Mouse (Mus musculus): Measurements from ENCODE around the gene Arhgap18. TPM values are rescaled to one million over a fixed set of nuclear protein-coding genes. Genes with fewer than 3 reads are reported as not detected.

Gene Arhgap18
- total and polyA plus RNA-seq, 2 experiments from 2014 or later: 31.7 to 32.5 TPM

GRCm38 (mm10) chr10:26854556-26855100 lies 101.4 kb downstream of the Arhgap18 start:
- H3K36me3 ChIP-seq (replicated peaks; ENCODE audit: control insufficient read depth, insufficient read depth, low read length): peaks cover 37% of the 10 kb centered on the region

GRCm38 (mm10) chr10:26855851-26856535 lies 102.8 kb downstream of the Arhgap18 start:
- no peaks in the 10 kb centered on the region for H3K4me1 ChIP-seq (ENCODE audit: control insufficient read depth, insufficient read depth)
- TF ChIP-seq CTCF (IDR thresholded peaks at IDR 0.05; ENCODE audit: low read depth) (no peak), EP300 (IDR thresholded peaks at IDR 0.05; ENCODE audit: low read depth) (no peak)
- H3K9me3 ChIP-seq (replicated peaks; ENCODE audit: control insufficient read depth, low read length): no peaks in the 10 kb centered on the region
- no peak overlapping the region for H3K4me2 ChIP-seq (ENCODE audit: low read depth, low read length)
- H3K27me3 ChIP-seq (ENCODE audit: control insufficient read depth, insufficient read depth, low read length): no peaks in the 10 kb centered on the region
- no peak overlapping the region for H3K4me3 ChIP-seq (ENCODE audit: low read depth, low read length)
- H3K36me3 ChIP-seq (replicated peaks; ENCODE audit: control insufficient read depth, insufficient read depth, low read length): peaks cover 33% of the 10 kb centered on the region
- DNase-seq (ENCODE audit: low spot score) (peak; percentile 36), ATAC-seq (ENCODE audit: insufficient read depth, low read depth) (no peak; the same call in 1 of the 2 replicates)
- no peak overlapping the region for H3K9ac ChIP-seq (replicated peaks; ENCODE audit: low read depth, low read length)
- no peak overlapping the region for H3K27ac ChIP-seq (ENCODE audit: low read depth)
- WGBS: 68% methylated on average over 8 of the region's 8 CpGs

More at GRCm38 (mm10) chr10:26854556-26855100, 101.4 kb downstream of the Arhgap18 start:
- H3K9me3 ChIP-seq (replicated peaks; ENCODE audit: control insufficient read depth, low read length): no peaks in the 10 kb centered on the region
- H3K4me3 ChIP-seq (ENCODE audit: low read depth, low read length): no peak overlapping the region
- ATAC-seq (ENCODE audit: insufficient read depth, low read depth) (no peak), DNase-seq (ENCODE audit: low spot score) (no peak)
- H3K27me3 ChIP-seq (ENCODE audit: control insufficient read depth, insufficient read depth, low read length): no peaks in the 10 kb centered on the region
- H3K9ac ChIP-seq (replicated peaks; ENCODE audit: low read depth, low read length): no peak overlapping the region
- H3K27ac ChIP-seq (ENCODE audit: low read depth): no peak overlapping the region
- H3K4me2 ChIP-seq (ENCODE audit: low read depth, low read length): no peak overlapping the region
- WGBS: 82% methylated on average over 5 of the region's 5 CpGs
- H3K4me1 ChIP-seq (ENCODE audit: control insufficient read depth, insufficient read depth): no peaks in the 10 kb centered on the region
- TF ChIP-seq CTCF (IDR thresholded peaks at IDR 0.05; ENCODE audit: low read depth): no peak
- TF ChIP-seq EP300 (IDR thresholded peaks at IDR 0.05; ENCODE audit: low read depth): no peak

GRCm38 (mm10) chr10:26857583-26857982 lies 104.4 kb downstream of the Arhgap18 start:
- Histone ChIP-seq H3K9ac (replicated peaks; ENCODE audit: low read depth, low read length) (no peak overlapping the region), H3K36me3 (replicated peaks; ENCODE audit: control insufficient read depth, insufficient read depth, low read length) (peaks cover 27% of the 10 kb centered on the region), H3K4me3 (ENCODE audit: low read depth, low read length) (no peak overlapping the region), H3K9me3 (replicated peaks; ENCODE audit: control insufficient read depth, low read length) (no peaks in the 10 kb centered on the region), H3K4me2 (ENCODE audit: low read depth, low read length) (no peak overlapping the region), H3K27ac (ENCODE audit: low read depth) (no peak overlapping the region), H3K27me3 (ENCODE audit: control insufficient read depth, insufficient read depth, low read length) (no peaks in the 10 kb centered on the region), H3K4me1 (ENCODE audit: control insufficient read depth, insufficient read depth) (no peaks in the 10 kb centered on the region)
- ATAC-seq (ENCODE audit: insufficient read depth, low read depth) (no peak), DNase-seq (ENCODE audit: low spot score) (no peak)
- TF ChIP-seq EP300 (IDR thresholded peaks at IDR 0.05; ENCODE audit: low read depth) (no peak), CTCF (IDR thresholded peaks at IDR 0.05; ENCODE audit: low read depth) (no peak)
- WGBS: 90% methylated on average over 4 of the region's 4 CpGs

GRCm38 (mm10) chr10:26858537-26858936 lies 105.3 kb downstream of the Arhgap18 start:
- Histone ChIP-seq H3K4me2 (ENCODE audit: low read depth, low read length) (no peak overlapping the region), H3K4me3 (ENCODE audit: low read depth, low read length) (no peak overlapping the region), H3K36me3 (replicated peaks; ENCODE audit: control insufficient read depth, insufficient read depth, low read length) (peaks cover 21% of the 10 kb centered on the region), H3K27ac (ENCODE audit: low read depth) (no peak overlapping the region), H3K4me1 (ENCODE audit: control insufficient read depth, insufficient read depth) (no peaks in the 10 kb centered on the region), H3K9me3 (replicated peaks; ENCODE audit: control insufficient read depth, low read length) (no peaks in the 10 kb centered on the region), H3K9ac (replicated peaks; ENCODE audit: low read depth, low read length) (no peak overlapping the region), H3K27me3 (ENCODE audit: control insufficient read depth, insufficient read depth, low read length) (no peaks in the 10 kb centered on the region)
- TF ChIP-seq CTCF (IDR thresholded peaks at IDR 0.05; ENCODE audit: low read depth): no peak
- no peak for TF ChIP-seq EP300 (IDR thresholded peaks at IDR 0.05; ENCODE audit: low read depth)
- ATAC-seq (ENCODE audit: insufficient read depth, low read depth): no peak
- 86% methylated on average over 4 of the region's 4 CpGs for WGBS
- no peak for DNase-seq (ENCODE audit: low spot score)

- Histone ChIP-seq H3K9ac (replicated peaks; ENCODE audit: low read depth, low read length) (no peak overlapping the region), H3K27ac (ENCODE audit: low read depth) (no peak overlapping the region), H3K9me3 (replicated peaks; ENCODE audit: control insufficient read depth, low read length) (no peaks in the 10 kb centered on the region), H3K27me3 (ENCODE audit: control insufficient read depth, insufficient read depth, low read length) (no peaks in the 10 kb centered on the region), H3K4me3 (ENCODE audit: low read depth, low read length) (no peak overlapping the region), H3K4me1 (ENCODE audit: control insufficient read depth, insufficient read depth) (no peaks in the 10 kb centered on the region), H3K4me2 (ENCODE audit: low read depth, low read length) (no peak overlapping the region), H3K36me3 (replicated peaks; ENCODE audit: control insufficient read depth, insufficient read depth, low read length) (peaks cover 21% of the 10 kb centered on the region)
- DNase-seq (ENCODE audit: low spot score) (no peak), ATAC-seq (ENCODE audit: insufficient read depth, low read depth) (no peak)
- TF ChIP-seq EP300 (IDR thresholded peaks at IDR 0.05; ENCODE audit: low read depth): no peak
- no peak for TF ChIP-seq CTCF (IDR thresholded peaks at IDR 0.05; ENCODE audit: low read depth)
These were observed 108.0 kb downstream of the Arhgap18 start for GRCm38 (mm10) chr10:26861231-26861630.
